Mouse (Mus musculus): Measurements from ENCODE around the gene Nenf.

Nenf gene

DNA sequence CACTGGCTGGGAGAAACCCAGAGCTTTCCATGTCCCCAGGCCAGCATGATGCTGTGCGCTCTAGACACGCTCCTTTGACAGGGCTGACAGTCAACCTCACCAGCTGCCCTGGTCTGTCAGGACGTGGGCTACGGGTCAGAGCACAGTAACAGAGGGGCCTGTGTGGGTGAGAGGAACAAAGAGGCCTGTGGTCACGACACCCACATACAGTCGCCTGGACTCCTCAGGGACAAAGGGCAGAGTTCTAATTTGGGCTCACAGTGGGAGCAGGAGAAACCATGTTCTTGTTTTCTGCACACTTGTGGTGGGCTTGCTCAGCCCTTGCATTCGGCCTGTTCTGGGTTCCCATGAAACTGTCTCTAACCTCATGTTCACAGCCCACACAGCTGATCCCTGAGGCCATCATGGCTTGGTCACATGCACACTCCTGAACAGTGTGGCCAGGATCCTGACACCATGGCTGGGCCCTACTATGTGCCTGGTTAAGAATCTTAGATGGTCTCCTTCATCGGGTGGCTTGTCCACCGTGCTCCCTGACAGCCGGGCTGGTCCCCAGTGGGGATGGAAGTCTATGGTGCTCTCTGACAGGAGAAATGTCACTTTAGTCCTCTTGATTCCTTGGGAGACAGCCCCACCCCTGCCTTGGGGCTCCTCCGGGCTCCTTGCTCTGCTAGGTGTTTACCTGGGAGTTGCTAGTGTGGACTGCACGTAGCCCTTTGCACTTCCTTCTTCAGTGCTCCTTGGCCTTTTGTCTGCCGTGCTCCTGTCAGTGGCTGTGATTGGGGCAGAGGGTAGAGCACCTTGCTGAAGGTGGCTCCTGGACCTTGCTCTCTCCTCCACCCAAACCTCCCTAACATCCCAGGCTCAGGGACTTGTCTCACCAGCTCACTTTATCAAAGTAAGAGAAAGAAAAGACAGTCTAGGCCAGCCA is 34.6 kb downstream of the Nenf start:
- no peak for DNase-seq (ENCODE audit: low spot score in 2 of 2)

DNA sequence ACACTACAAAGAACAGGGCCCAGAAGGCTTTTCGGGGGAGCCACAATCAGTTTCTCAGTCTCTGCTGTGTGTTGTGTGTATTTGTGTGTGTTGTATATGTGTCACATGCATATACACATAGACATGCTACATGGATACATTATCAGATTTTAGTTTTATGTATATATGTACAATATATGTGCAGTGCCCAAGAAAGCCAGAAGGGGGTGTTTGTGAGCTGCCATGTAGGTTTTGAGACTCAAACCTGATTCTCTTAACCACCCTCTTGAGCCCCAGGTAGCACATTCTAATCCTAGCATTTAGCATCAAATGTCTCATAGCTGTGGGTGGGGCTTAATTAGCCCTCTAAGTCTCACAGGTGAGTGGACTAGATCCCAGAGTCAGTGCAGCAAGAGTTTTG is 35.7 kb downstream of the Nenf start:
- no peak for DNase-seq (ENCODE audit: low spot score in 2 of 2)

GRCm38 (mm10) chr1:191281171-191281570 is 36.8 kb downstream of the Nenf start:
- no peak for DNase-seq (ENCODE audit: low spot score in 2 of 2)

DNA sequence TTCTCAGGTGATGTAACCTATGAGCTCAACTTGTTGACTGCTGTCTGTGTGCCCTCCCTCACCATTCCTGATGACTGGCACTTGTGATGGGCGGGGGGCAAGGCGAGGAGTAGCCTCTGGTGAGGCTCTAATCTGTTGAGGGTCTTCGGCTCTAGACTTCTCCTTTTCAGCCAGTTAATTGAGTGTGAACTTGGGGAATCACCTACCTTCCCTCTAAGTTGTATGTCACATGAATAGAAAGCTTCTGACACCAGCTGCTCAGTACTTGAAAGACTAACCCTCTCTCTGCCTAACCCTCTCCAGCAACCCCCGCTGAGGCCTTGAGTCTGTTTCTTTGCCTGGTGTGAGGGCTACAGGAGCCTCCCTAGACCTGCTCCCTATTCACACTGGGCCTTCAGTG is 39.7 kb downstream of the Nenf start:
- DNase-seq (ENCODE audit: low spot score in 2 of 2) = no peak

DNA sequence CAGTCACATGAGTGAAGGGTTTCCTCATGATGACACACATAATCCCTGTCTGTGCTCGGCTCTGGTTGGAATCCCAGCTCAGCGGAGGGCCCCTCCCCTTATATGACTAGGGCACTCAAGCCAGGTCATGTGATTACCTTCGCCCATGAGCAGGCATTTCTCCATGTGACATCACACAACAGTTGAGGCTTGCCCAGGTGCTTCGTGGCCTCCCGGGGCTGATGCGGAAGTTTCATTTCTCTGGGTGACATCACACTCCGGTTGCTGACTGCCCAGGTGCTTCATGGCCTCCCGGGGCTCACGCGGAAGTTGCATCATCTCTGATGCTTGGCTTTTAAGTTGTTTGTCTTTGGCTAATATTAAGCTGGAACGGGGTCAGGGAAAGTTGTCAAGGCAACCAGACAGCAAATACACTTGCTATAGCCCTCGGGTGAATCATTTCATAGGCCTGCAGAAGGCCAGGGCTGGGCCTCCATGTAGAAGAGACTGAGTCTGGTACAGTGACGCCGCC is 40.4 kb downstream of the Nenf start:
- DNase-seq (ENCODE audit: low spot score in 2 of 2) = peak in 1 of 2 experiments; percentile 31

DNA sequence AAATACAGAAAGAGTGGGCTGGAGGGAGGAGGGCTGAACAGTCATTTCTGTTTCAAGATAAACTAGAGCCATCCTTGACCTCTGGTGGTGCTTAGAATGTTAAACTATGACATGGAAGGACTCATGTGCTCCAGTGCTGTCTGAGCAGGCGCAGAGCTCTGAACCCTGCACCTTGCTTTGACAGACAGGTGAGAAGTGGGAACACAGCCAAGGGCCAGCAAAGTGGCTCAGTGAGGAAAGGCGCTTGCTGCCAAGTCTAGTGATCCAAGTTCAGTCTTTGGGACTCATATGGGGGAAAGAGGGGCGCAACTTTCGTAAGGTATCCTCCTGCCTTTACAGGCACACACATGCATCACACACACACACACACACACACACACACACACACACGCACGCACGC is 41.8 kb downstream of the Nenf start:
- no peak for DNase-seq (ENCODE audit: low spot score in 2 of 2)

- peak; percentile 73 to 91 for DNase-seq (ENCODE audit: low spot score in 2 of 2)
Observed at GRCm38 (mm10) chr1:191275527-191275926, 42.5 kb downstream of the Nenf start.

GRCm38 (mm10) chr1:191272660-191273059 is 45.3 kb downstream of the Nenf start:
- no peak for DNase-seq (ENCODE audit: low spot score in 2 of 2)

GRCm38 (mm10) chr1:191269648-191269952 is 48.4 kb downstream of the Nenf start:
- no peak for DNase-seq (ENCODE audit: low spot score in 2 of 2)

DNA sequence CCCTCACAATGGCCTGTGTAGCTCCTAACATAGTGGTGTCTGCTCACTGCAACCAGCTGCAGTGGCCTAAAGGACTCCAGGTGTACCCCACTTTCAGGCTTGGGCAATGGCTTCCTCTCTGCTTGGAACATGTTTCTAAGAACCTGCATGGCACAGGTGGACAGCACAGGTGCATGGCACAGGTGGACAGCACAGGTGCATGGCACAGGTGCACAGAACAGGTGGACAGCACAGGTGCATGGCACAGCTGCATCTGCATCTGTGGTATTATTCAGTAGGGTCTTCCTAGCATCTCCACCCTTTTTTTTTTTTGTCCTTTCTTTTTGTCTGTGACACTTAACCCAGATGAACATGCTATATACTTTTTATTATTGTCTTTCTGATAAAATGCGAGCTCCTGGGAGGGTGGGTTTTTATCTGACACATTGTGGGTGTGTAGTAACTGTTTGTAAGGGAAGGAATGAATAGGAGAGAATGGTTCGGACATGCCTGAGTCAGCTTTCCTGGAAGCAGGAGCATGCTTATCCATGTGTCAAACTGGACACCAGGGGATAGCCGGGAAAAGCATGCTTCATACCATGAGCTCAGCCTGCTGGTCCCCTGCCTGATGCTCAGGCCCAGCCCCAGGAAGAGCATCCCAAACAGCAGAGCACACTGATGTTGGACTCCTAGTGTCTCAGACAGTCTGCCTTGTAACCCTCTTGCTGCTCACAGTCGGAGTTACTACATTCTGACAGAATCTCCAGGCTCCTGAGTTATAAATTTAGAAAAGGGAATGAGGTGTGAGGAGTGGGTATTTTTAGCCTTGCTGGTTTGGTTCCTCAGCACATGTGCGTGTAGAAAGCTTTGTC is 49.0 kb downstream of the Nenf start:
- no peak for DNase-seq (ENCODE audit: low spot score in 2 of 2)

GRCm38 (mm10) chr1:191267856-191268255 is 50.1 kb downstream of the Nenf start:
- DNase-seq (ENCODE audit: low spot score in 2 of 2) = no peak

DNA sequence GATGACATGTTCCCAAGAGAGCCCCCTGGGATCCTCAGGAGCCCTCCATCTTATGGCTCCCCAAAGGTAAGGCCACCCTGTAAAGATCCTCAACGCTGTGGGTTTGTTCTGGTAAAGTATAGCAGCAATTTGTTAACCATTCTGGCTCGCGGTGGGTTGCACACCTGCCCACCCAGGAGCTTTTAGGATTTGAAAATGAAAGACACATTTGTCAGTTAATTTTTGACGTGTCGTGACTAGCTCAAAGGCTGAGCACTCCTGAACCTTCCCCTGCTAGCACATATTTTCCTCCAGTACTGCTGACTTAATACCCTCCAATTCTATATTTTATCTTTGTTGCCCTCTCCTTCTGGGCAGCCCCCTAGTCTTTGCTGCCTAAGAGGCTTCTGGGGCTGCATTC is 50.8 kb downstream of the Nenf start:
- no peak for DNase-seq (ENCODE audit: low spot score in 2 of 2)

- DNase-seq (ENCODE audit: low spot score in 2 of 2) = no peak
Observed at GRCm38 (mm10) chr1:191263471-191263870, 54.5 kb downstream of the Nenf start.

GRCm38 (mm10) chr1:191261861-191262260 is 56.1 kb downstream of the Nenf start:
- DNase-seq (ENCODE audit: low spot score in 2 of 2) = no peak

DNA sequence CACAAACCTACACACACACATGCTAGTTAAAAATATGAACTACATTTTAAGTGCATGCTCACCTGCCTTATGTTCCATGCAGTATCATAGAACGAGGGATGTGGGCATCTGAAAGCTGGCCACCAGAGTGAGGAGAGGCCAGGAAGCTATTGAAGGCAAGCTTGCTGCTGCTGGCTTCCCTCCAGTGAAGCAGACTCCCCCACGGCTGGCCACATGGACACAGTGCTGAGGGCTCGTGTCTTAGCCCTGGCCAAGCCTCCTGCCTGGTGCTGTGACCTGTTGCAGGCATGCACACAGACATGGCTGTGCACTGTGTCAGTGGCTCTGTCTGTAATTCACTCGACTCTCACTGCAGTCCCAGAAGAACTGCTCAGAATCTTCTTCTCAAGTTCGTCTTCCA is 58.3 kb downstream of the Nenf start:
- no peak for DNase-seq (ENCODE audit: low spot score in 2 of 2)

- DNase-seq (ENCODE audit: low spot score in 2 of 2) = no peak
Observed at GRCm38 (mm10) chr1:191259121-191259520, 58.9 kb downstream of the Nenf start.

- no peak for DNase-seq (ENCODE audit: low spot score in 2 of 2)
Observed at GRCm38 (mm10) chr1:191258521-191258920, 59.5 kb downstream of the Nenf start.

DNA sequence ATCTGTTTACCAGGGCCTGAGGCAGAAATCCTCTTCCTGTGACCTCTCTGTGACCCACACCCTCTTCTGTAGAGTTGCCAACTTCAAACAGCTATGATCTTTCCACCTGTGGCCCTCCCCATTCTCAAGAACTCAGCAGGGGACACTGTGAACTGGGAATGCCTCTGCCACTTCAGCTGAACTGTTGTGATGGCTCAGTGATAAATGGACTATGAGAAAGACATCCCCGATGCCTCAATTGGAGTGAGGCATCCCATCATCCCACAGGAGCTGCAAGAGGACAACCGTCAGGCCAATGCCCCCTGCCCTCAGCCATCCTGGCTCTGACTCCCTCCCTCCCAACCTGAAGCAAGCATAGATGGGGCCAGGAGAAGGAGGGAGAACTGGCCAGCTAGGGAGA is 60.0 kb downstream of the Nenf start:
- no peak for DNase-seq (ENCODE audit: low spot score in 2 of 2)

DNA sequence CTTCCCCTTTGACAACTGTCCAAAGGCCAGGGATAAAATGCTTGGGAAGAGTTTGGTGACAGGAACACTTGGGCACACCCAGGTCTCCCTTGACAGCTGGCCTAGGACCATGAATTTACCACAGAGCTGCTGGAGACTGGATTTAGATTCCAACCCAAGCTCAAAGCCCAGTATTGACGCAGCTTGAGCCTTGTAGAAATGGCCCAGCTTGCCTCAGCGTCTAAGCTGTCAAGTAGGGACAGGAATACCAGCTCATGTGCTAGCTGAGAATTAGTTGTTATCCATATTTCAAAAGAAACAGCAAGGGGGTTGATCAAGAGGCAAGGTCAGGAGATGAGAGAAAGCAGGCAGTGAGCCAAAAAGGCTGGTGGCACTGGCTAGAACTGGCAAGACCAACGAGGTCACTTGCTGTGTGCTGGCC is 60.6 kb downstream of the Nenf start:
- no peak for DNase-seq (ENCODE audit: low spot score in 2 of 2)

All from spleen, postnatal 4 days (tissue).